Mouse (Mus musculus): Measurements from ENCODE around the gene Mfsd4a. TPM values are rescaled to one million over a fixed set of nuclear protein-coding genes. Genes with fewer than 3 reads are reported as not detected.
A peak's percentile ranks its signal among the peaks of the same experiment; 100 is the strongest.

Mfsd4a gene
- polyA plus RNA-seq, 1 experiment from 2014 or later, result 8.5 TPM

GRCm38 (mm10) chr1:132095356-132096004 lies 27.6 kb upstream of the Mfsd4a start:
- H3K4me1 ChIP-seq, result peaks cover 26% of the 10 kb centered on the region
- no peak overlapping the region for H3K9ac ChIP-seq
- peak; percentile 81 for ATAC-seq
- no peak overlapping the region for H3K4me3 ChIP-seq
- no peaks in the 10 kb centered on the region for H3K9me3 ChIP-seq (replicated peaks)
- H3K27ac ChIP-seq, result no peak overlapping the region; the same call in 1 of the 2 replicates
- no peaks in the 10 kb centered on the region for H3K27me3 ChIP-seq (replicated peaks)
- no peaks in the 10 kb centered on the region for H3K36me3 ChIP-seq
- H3K4me2 ChIP-seq, result peak overlapping the region; percentile 19
- 18% methylated on average over 11 of the region's 11 CpGs for WGBS (ENCODE audit: insufficient replicate concordance)

GRCm38 (mm10) chr1:132093269-132093668 lies 25.4 kb upstream of the Mfsd4a start:
- Histone ChIP-seq H3K9me3 (replicated peaks) (no peaks in the 10 kb centered on the region), H3K9ac (no peak overlapping the region), H3K4me3 (no peak overlapping the region), H3K4me1 (peaks cover 12% of the 10 kb centered on the region), H3K27ac (no peak overlapping the region), H3K4me2 (no peak overlapping the region), H3K27me3 (replicated peaks) (0 out of 2 replicates have a peak, but pooled peaks cover 5% of the 10 kb centered on the region), H3K36me3 (no peaks in the 10 kb centered on the region)
- 82% methylated on average over 4 of the region's 4 CpGs for WGBS (ENCODE audit: insufficient replicate concordance)
- no peak for ATAC-seq

DNA sequence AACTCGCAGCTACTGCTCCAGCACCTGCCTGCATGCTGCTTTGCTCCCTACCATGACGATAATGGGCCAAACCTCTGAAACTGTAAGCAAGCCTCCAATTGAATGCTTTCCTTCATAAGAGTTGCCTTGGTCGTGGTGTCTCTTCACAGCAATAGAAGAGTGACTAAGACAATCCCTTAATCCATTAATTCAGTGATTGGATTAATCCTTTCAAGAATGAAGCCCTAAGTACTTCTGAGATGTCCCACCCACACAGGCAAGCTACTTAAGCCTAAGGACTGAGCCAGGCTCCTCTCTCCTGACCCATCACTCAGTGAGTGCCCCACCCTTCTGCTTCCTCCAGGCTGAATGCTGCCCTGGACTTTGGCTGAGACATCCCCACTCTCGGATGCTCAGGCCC lies 22.4 kb upstream of the Mfsd4a start:
- H3K4me1 ChIP-seq, result peaks cover 3% of the 10 kb centered on the region
- no peak overlapping the region for H3K4me2 ChIP-seq
- H3K36me3 ChIP-seq, result no peaks in the 10 kb centered on the region
- H3K9me3 ChIP-seq (replicated peaks), result no peaks in the 10 kb centered on the region
- no peak overlapping the region for H3K4me3 ChIP-seq
- 59% methylated on average over 4 of the region's 4 CpGs for WGBS (ENCODE audit: insufficient replicate concordance)
- H3K9ac ChIP-seq, result no peak overlapping the region
- 0 out of 2 replicates have a peak, but pooled peaks cover 5% of the 10 kb centered on the region for H3K27me3 ChIP-seq (replicated peaks)
- no peak for ATAC-seq
- no peak overlapping the region for H3K27ac ChIP-seq

DNA sequence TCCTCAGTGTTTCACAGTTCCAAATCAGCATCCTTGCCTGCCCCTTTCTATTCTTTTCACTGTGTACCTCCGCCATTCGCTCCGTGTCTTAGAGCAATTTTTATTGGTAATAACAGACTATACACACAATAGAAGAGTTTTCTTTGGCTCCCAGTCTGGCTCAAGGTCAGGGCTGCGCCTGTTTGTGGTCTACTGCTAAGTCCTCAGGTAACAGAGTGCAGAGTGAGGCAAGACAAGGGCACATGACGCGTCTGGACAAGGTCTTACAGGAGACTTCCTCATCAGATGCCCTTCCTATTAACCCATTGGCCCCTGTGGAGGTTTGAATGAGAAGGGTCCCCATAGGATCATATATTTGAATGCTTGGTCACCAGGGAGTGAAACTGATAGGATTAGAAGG lies 21.9 kb upstream of the Mfsd4a start:
- Histone ChIP-seq H3K36me3 (no peaks in the 10 kb centered on the region), H3K4me2 (no peak overlapping the region), H3K4me3 (no peak overlapping the region), H3K27me3 (replicated peaks) (0 out of 2 replicates have a peak, but pooled peaks cover 5% of the 10 kb centered on the region), H3K27ac (no peak overlapping the region), H3K4me1 (no peaks in the 10 kb centered on the region; the same call in 1 of the 2 replicates), H3K9ac (no peak overlapping the region), H3K9me3 (replicated peaks) (no peaks in the 10 kb centered on the region)
- WGBS (ENCODE audit: insufficient replicate concordance), result 67% methylated on average over 6 of the region's 6 CpGs
- no peak for ATAC-seq

GRCm38 (mm10) chr1:132088181-132088671 lies 20.4 kb upstream of the Mfsd4a start:
- no peak overlapping the region for H3K9ac ChIP-seq

DNA sequence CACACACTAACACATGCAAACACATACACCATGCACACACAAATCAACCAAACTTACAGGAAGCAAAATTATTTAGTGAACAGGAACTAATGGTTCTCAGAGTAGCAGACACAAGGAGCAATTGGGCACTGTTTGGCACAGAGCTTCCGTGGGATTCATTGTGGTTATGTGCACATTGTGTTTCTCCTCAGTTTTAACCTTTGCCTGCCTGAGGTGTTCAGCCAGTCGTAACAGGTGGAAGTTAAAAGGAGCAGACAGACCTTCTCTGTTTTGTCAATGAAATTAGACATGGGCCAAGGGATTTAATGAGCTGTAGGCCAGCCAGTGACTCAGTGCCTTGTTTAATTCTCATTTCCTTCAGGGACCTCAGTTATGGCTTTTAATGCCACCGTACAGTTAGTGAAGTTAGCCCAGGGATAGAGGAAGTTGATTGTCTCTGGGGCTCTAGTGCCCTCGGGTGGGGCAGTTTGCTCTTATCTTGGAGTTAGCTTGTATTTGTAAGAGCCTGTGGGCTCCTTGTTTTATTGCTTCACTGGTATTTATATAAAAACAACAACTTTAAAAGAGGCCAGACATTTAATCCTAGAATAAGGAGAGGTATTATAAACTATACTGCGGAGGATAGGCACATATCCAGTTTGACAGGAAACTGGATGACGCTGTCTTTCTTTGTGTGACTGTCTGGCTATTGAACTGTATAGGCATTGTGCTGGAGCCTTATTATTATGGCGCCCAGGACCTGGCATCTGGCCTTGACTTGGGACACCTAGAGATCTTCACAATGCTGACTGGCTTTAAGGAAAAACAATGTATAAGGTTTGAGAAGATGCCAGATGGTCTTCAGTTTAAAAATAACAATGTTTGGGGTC lies 17.6 kb upstream of the Mfsd4a start:
- H3K27ac ChIP-seq, result no peak overlapping the region
- no peak overlapping the region for H3K4me3 ChIP-seq
- H3K36me3 ChIP-seq, result no peaks in the 10 kb centered on the region
- H3K27me3 ChIP-seq (replicated peaks), result 0 out of 2 replicates have a peak, but pooled peaks cover 5% of the 10 kb centered on the region
- no peak for ATAC-seq
- H3K9me3 ChIP-seq (replicated peaks), result no peaks in the 10 kb centered on the region
- WGBS (ENCODE audit: insufficient replicate concordance), result 41% methylated on average over 7 of the region's 7 CpGs
- H3K4me2 ChIP-seq, result no peak overlapping the region
- no peaks in the 10 kb centered on the region; the same call in 1 of the 2 replicates for H3K4me1 ChIP-seq
- H3K9ac ChIP-seq, result no peak overlapping the region

More at GRCm38 (mm10) chr1:132088181-132088671, 20.4 kb upstream of the Mfsd4a start:
- no peak for ATAC-seq
- Histone ChIP-seq H3K36me3 (no peaks in the 10 kb centered on the region), H3K4me3 (no peak overlapping the region), H3K4me1 (no peaks in the 10 kb centered on the region; the same call in 1 of the 2 replicates), H3K9me3 (replicated peaks) (no peaks in the 10 kb centered on the region), H3K27ac (no peak overlapping the region), H3K27me3 (replicated peaks) (0 out of 2 replicates have a peak, but pooled peaks cover 5% of the 10 kb centered on the region), H3K4me2 (no peak overlapping the region)
- 66% methylated on average over 5 of the region's 5 CpGs for WGBS (ENCODE audit: insufficient replicate concordance)

GRCm38 (mm10) chr1:132078413-132078812 lies 10.6 kb upstream of the Mfsd4a start:
- H3K27me3 ChIP-seq (replicated peaks), result no peaks in the 10 kb centered on the region
- H3K9me3 ChIP-seq (replicated peaks), result no peaks in the 10 kb centered on the region
- H3K4me2 ChIP-seq, result no peak overlapping the region
- H3K27ac ChIP-seq, result no peak overlapping the region
- no peaks in the 10 kb centered on the region for H3K4me1 ChIP-seq
- no peak overlapping the region for H3K9ac ChIP-seq
- no peak overlapping the region for H3K4me3 ChIP-seq
- no peaks in the 10 kb centered on the region for H3K36me3 ChIP-seq
- 57% methylated on average over 2 of the region's 2 CpGs for WGBS (ENCODE audit: insufficient replicate concordance)
- ATAC-seq, result no peak

DNA sequence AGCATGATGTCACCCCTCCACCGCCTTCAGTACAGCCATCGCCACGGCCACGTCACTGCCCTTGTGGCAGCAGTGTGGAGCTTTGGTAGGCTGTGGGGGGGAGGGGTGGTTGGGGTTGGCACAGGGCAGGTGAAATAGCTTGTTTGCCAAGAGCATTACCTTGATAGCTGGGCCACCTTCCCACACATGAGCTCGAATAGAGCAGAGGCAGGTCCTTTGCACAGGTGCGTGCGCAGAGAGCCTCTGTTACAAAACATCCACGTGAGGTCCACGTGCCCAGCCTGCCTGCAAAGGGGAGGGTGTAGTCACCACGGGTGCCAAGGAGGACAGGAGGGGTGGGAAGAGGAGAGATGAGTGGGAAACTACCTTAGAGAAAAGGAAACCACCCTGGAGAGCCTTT lies 7.7 kb upstream of the Mfsd4a start:
- no peaks in the 10 kb centered on the region for H3K9me3 ChIP-seq (replicated peaks)
- no peak overlapping the region for H3K27ac ChIP-seq
- no peak for ATAC-seq
- H3K27me3 ChIP-seq (replicated peaks), result peaks cover 8% of the 10 kb centered on the region; the same call in 1 of the 2 replicates
- H3K4me3 ChIP-seq, result no peak overlapping the region
- no peaks in the 10 kb centered on the region for H3K4me1 ChIP-seq
- H3K36me3 ChIP-seq, result no peaks in the 10 kb centered on the region
- no peak overlapping the region for H3K4me2 ChIP-seq
- 75% methylated on average over 10 of the region's 10 CpGs for WGBS (ENCODE audit: insufficient replicate concordance)
- H3K9ac ChIP-seq, result no peak overlapping the region

- Histone ChIP-seq H3K27ac (no peak overlapping the region), H3K4me2 (no peak overlapping the region), H3K9me3 (replicated peaks) (no peaks in the 10 kb centered on the region), H3K9ac (no peak overlapping the region), H3K36me3 (no peaks in the 10 kb centered on the region), H3K27me3 (replicated peaks) (peaks cover 57% of the 10 kb centered on the region), H3K4me1 (peaks cover 7% of the 10 kb centered on the region; the same call in 1 of the 2 replicates), H3K4me3 (no peak overlapping the region)
- WGBS (ENCODE audit: insufficient replicate concordance), result 74% methylated on average over 3 of the region's 3 CpGs
- no peak for ATAC-seq
These were observed 2.8 kb upstream of the Mfsd4a start for GRCm38 (mm10) chr1:132070659-132071058.

DNA sequence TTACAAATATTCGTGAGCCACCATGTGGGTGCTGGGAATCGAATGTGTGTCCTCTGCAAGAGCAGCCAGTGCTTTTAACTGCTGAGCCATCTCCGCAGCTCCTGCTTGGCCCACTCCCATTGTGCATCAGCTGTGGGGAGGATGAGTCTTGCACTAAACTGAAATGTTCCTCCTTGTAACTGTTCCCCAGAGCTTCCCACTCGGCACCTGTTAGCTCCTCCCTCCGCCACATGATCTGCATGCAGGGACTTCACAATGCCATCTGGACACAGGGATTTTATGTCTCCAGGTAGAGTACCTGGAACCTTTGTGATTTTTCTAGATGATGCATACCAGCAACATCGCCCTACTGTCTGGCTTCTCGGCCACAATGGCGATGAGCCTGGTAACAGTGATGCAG lies 1.6 kb upstream of the Mfsd4a start:
- H3K9me3 ChIP-seq (replicated peaks), result no peaks in the 10 kb centered on the region
- 71% methylated on average over 8 of the region's 8 CpGs for WGBS (ENCODE audit: insufficient replicate concordance)
- H3K27me3 ChIP-seq (replicated peaks), result peaks cover 68% of the 10 kb centered on the region
- no peak overlapping the region for H3K27ac ChIP-seq
- no peak overlapping the region for H3K4me2 ChIP-seq
- peaks cover 7% of the 10 kb centered on the region; the same call in 1 of the 2 replicates for H3K4me1 ChIP-seq
- ATAC-seq, result no peak
- H3K4me3 ChIP-seq, result no peak overlapping the region
- H3K36me3 ChIP-seq, result no peaks in the 10 kb centered on the region
- no peak overlapping the region for H3K9ac ChIP-seq

DNA sequence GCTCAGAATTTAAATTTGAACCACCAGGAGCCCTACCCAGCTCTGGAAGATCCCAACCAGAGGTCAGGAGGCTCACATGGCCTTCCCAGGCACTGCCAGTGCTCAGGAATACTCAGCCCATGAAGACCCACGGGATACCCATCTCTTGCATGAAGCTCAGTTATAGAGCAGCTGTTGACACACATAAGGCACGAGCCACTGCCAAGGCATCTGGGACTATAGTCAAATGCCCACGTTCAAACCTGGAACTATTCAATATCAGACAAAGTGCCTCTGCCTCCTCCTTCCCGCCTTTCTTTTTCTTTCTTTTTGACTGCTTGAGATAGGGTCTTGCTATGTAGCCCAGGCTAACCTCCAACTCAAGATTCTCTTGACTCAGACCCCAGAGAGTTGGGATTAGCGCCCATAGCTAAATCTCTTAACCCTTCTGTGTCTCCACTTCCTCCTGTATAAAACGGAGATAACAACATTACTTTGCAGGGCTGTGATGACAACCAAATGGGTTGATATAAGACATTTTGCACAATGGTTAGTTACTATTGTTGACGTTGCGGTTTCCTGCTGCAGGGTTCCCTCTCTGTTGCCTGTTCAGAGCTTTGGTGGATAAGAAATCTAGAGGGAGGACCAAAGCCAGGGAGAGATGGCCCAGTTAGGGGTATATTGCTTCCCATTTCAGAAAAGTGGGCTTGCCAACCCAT lies 2.2 kb downstream of the Mfsd4a start:
- Histone ChIP-seq H3K4me3 (no peak overlapping the region), H3K9ac (no peak overlapping the region), H3K27me3 (replicated peaks) (peaks cover 84% of the 10 kb centered on the region), H3K4me1 (peaks cover 7% of the 10 kb centered on the region; the same call in 1 of the 2 replicates), H3K9me3 (replicated peaks) (no peaks in the 10 kb centered on the region), H3K27ac (no peak overlapping the region), H3K4me2 (no peak overlapping the region), H3K36me3 (no peaks in the 10 kb centered on the region)
- no peak for ATAC-seq
- WGBS (ENCODE audit: insufficient replicate concordance), result 44% methylated on average over 8 of the region's 8 CpGs
